Mouse (Mus musculus) stomach, embryonic 15.5 days (tissue): Measurements from ENCODE around the gene Sccpdh. TPM values are rescaled to one million over a fixed set of nuclear protein-coding genes. Genes with fewer than 3 reads are reported as not detected.
A peak's percentile ranks its signal among the peaks of the same experiment; 100 is the strongest.

Source experiments
- ATAC-seq: fragments of 200-750 bp; cut with Nextera tagmentation; 2 replicates; pipeline ENCODE4 v1.8.0; 2017; ENCODE audit warnings: low read depth, moderate number of reproducible peaks, moderate TSS enrichment; ENCODE audit not compliant: insufficient read depth, low FRiP score
- H3K27ac ChIP-seq: fragments of 300-500 bp; sonication (generic); 2 replicates; pipeline ENCODE4 v1.5.1; 2015; ENCODE audit warnings: mild to moderate bottlenecking, inconsistent platforms
- H3K27me3 ChIP-seq: fragments of 300-500 bp; sonication (generic); replicated peaks from 2 replicates; pipeline ENCODE4 v1.6.1; 2015; ENCODE audit warnings: inconsistent platforms
- H3K36me3 ChIP-seq: fragments of 300-500 bp; sonication (generic); 2 replicates; pipeline ENCODE4 v1.6.1; 2015; ENCODE audit warnings: inconsistent platforms
- H3K4me1 ChIP-seq: fragments of 300-500 bp; sonication (generic); 2 replicates; pipeline ENCODE4 v1.6.1; 2015; ENCODE audit warnings: inconsistent platforms
- H3K4me2 ChIP-seq: fragments of 300-500 bp; sonication (generic); 2 replicates; pipeline ENCODE4 v1.6.1; 2015; ENCODE audit warnings: mild to moderate bottlenecking, inconsistent platforms
- H3K4me3 ChIP-seq: fragments of 300-500 bp; sonication (generic); replicated peaks from 2 replicates; pipeline ENCODE4 v1.5.1; 2015; ENCODE audit warnings: inconsistent platforms
- H3K9ac ChIP-seq: fragments of 300-500 bp; sonication (generic); 2 replicates; pipeline ENCODE4 v1.6.1; 2015; ENCODE audit warnings: inconsistent platforms
- H3K9me3 ChIP-seq: fragments of 300-500 bp; sonication (generic); 2 replicates; pipeline ENCODE4 v1.6.1; 2016; ENCODE audit warnings: inconsistent platforms
- WGBS: fragments of 180-500 bp; shearing (Covaris S2); methylation state at CpG from one replicate; pipeline ENCODE4 v1.1.7; 2015; 5-methylcytosine and 5-hydroxymethylcytosine counted together
- polyA plus RNA-seq: library from polyadenylated mRNA; unstranded; fragments of >200 nt; fragmentation: Nextera tagmentation; extraction: Ambion mirVana; gene quantifications from 2 replicates; pipeline ENCODE4 v1.2.1, GENCODE M21; 2015

Gene Sccpdh
- polyA plus RNA-seq, result 51.5 and 55.0 TPM in 2 replicates

GRCm38 (mm10) chr1:179668013-179668805, at the start of gene Sccpdh:
Gene Sccpdh (plus strand): TSS chr1:179668210.
- Histone ChIP-seq H3K9me3 (no peaks in the 10 kb centered on the region), H3K27me3 (no peaks in the 10 kb centered on the region), H3K4me1 (peaks cover 5% of the 10 kb centered on the region), H3K36me3 (no peaks in the 10 kb centered on the region), H3K4me2 (peak within 1 kb of the TSS; percentile 89), H3K27ac (peak within 1 kb of the TSS; percentile 31), H3K4me3 (peak within 1 kb of the TSS; percentile 82), H3K9ac (peak within 1 kb of the TSS; percentile 88)
- WGBS, result under 1% methylated on average over 80 of the region's 84 CpGs
- ATAC-seq, result peak; percentile 93

- ATAC-seq, result no peak
- Histone ChIP-seq H3K9ac (no peak overlapping the region), H3K4me3 (no peak overlapping the region), H3K9me3 (no peaks in the 10 kb centered on the region), H3K4me1 (no peaks in the 10 kb centered on the region), H3K27ac (no peak overlapping the region), H3K4me2 (no peak overlapping the region), H3K27me3 (no peaks in the 10 kb centered on the region), H3K36me3 (peaks cover 12% of the 10 kb centered on the region; the same call in 1 of the 2 replicates)
- 94% methylated on average over 12 of the region's 12 CpGs for WGBS
Observed at GRCm38 (mm10) chr1:179622665-179623064, 45.3 kb upstream of the Sccpdh start.

GRCm38 (mm10) chr1:179623657-179624056, 44.4 kb upstream of the Sccpdh start:
- no peaks in the 10 kb centered on the region for H3K27me3 ChIP-seq
- H3K36me3 ChIP-seq, result peaks cover 12% of the 10 kb centered on the region; the same call in 1 of the 2 replicates
- H3K4me2 ChIP-seq, result no peak overlapping the region
- H3K9ac ChIP-seq, result no peak overlapping the region
- H3K27ac ChIP-seq, result no peak overlapping the region
- no peaks in the 10 kb centered on the region for H3K9me3 ChIP-seq
- H3K4me3 ChIP-seq, result no peak overlapping the region
- H3K4me1 ChIP-seq, result no peaks in the 10 kb centered on the region
- WGBS, result 63% methylated on average over 4 of the region's 4 CpGs
- ATAC-seq, result no peak

GRCm38 (mm10) chr1:179624354-179624753, 43.7 kb upstream of the Sccpdh start:
- H3K4me1 ChIP-seq, result no peaks in the 10 kb centered on the region
- no peaks in the 10 kb centered on the region for H3K9me3 ChIP-seq
- H3K9ac ChIP-seq, result no peak overlapping the region
- H3K27ac ChIP-seq, result no peak overlapping the region
- WGBS, result 69% methylated on average over 4 of the region's 4 CpGs
- peaks cover 11% of the 10 kb centered on the region; the same call in 1 of the 2 replicates for H3K36me3 ChIP-seq
- no peaks in the 10 kb centered on the region for H3K27me3 ChIP-seq
- no peak overlapping the region for H3K4me2 ChIP-seq
- no peak overlapping the region for H3K4me3 ChIP-seq
- ATAC-seq, result no peak

GRCm38 (mm10) chr1:179627855-179628254, 40.2 kb upstream of the Sccpdh start:
- peaks cover 10% of the 10 kb centered on the region; the same call in 1 of the 2 replicates for H3K36me3 ChIP-seq
- H3K27me3 ChIP-seq, result no peaks in the 10 kb centered on the region
- H3K27ac ChIP-seq, result no peak overlapping the region
- H3K9me3 ChIP-seq, result no peaks in the 10 kb centered on the region
- whole genome bisulfite sequencing, result 82% methylated on average over 4 of the region's 4 CpGs
- ATAC-seq, result no peak
- no peak overlapping the region for H3K9ac ChIP-seq
- H3K4me1 ChIP-seq, result no peaks in the 10 kb centered on the region
- no peak overlapping the region for H3K4me2 ChIP-seq
- H3K4me3 ChIP-seq, result no peak overlapping the region

- Histone ChIP-seq H3K9ac (no peak overlapping the region), H3K4me1 (no peaks in the 10 kb centered on the region), H3K36me3 (peaks cover 10% of the 10 kb centered on the region; the same call in 1 of the 2 replicates), H3K9me3 (no peaks in the 10 kb centered on the region), H3K27ac (peak overlapping the region; percentile 7; the same call in 1 of the 2 replicates), H3K4me3 (no peak overlapping the region), H3K27me3 (no peaks in the 10 kb centered on the region), H3K4me2 (no peak overlapping the region; the same call in 1 of the 2 replicates)
- peak; percentile 67 for ATAC-seq
- WGBS, result 45% methylated on average over 8 of the region's 8 CpGs
Observed at GRCm38 (mm10) chr1:179628438-179629106, 39.4 kb upstream of the Sccpdh start.

GRCm38 (mm10) chr1:179629276-179629675, 38.7 kb upstream of the Sccpdh start:
- H3K36me3 ChIP-seq, result peaks cover 10% of the 10 kb centered on the region; the same call in 1 of the 2 replicates
- ATAC-seq, result no peak
- WGBS, result 80% methylated on average over 5 of the region's 5 CpGs

GRCm38 (mm10) chr1:179632746-179633413, 35.1 kb upstream of the Sccpdh start:
- no peak overlapping the region for H3K27ac ChIP-seq
- H3K9me3 ChIP-seq, result no peaks in the 10 kb centered on the region
- ATAC-seq, result no peak
- H3K36me3 ChIP-seq, result no peaks in the 10 kb centered on the region
- H3K4me2 ChIP-seq, result no peak overlapping the region
- H3K27me3 ChIP-seq, result no peaks in the 10 kb centered on the region
- 72% methylated on average over 11 of the region's 11 CpGs for WGBS
- H3K9ac ChIP-seq, result no peak overlapping the region
- H3K4me1 ChIP-seq, result no peaks in the 10 kb centered on the region
- no peak overlapping the region for H3K4me3 ChIP-seq

More at GRCm38 (mm10) chr1:179629276-179629675, 38.7 kb upstream of the Sccpdh start:
- H3K27me3 ChIP-seq, result no peaks in the 10 kb centered on the region
- no peaks in the 10 kb centered on the region for H3K9me3 ChIP-seq
- H3K4me2 ChIP-seq, result no peak overlapping the region
- H3K27ac ChIP-seq, result no peak overlapping the region
- H3K4me1 ChIP-seq, result no peaks in the 10 kb centered on the region
- H3K9ac ChIP-seq, result no peak overlapping the region
- H3K4me3 ChIP-seq, result no peak overlapping the region

GRCm38 (mm10) chr1:179633414-179633752, 34.6 kb upstream of the Sccpdh start:
- H3K27ac ChIP-seq, result no peak overlapping the region
- ATAC-seq, result no peak
- no peaks in the 10 kb centered on the region for H3K9me3 ChIP-seq
- no peaks in the 10 kb centered on the region for H3K4me1 ChIP-seq
- H3K9ac ChIP-seq, result no peak overlapping the region
- no peaks in the 10 kb centered on the region for H3K27me3 ChIP-seq
- H3K4me2 ChIP-seq, result no peak overlapping the region
- H3K4me3 ChIP-seq, result no peak overlapping the region
- no peaks in the 10 kb centered on the region for H3K36me3 ChIP-seq
- 14% methylated on average over 1 of the region's 1 CpGs for WGBS

GRCm38 (mm10) chr1:179634159-179634558, 33.9 kb upstream of the Sccpdh start:
- Histone ChIP-seq H3K27me3 (no peaks in the 10 kb centered on the region), H3K4me3 (no peak overlapping the region), H3K9ac (no peak overlapping the region), H3K4me2 (no peak overlapping the region), H3K4me1 (no peaks in the 10 kb centered on the region), H3K27ac (no peak overlapping the region), H3K9me3 (no peaks in the 10 kb centered on the region), H3K36me3 (no peaks in the 10 kb centered on the region)
- ATAC-seq, result no peak
- WGBS, result 88% methylated on average over 3 of the region's 3 CpGs

- Histone ChIP-seq H3K9ac (no peak overlapping the region), H3K27me3 (no peaks in the 10 kb centered on the region), H3K4me2 (no peak overlapping the region), H3K4me1 (peaks cover 5% of the 10 kb centered on the region; the same call in 1 of the 2 replicates), H3K9me3 (no peaks in the 10 kb centered on the region), H3K27ac (no peak overlapping the region), H3K4me3 (no peak overlapping the region), H3K36me3 (no peaks in the 10 kb centered on the region)
- no peak for ATAC-seq
- 84% methylated on average over 4 of the region's 4 CpGs for WGBS
Observed at GRCm38 (mm10) chr1:179642726-179643125, 25.3 kb upstream of the Sccpdh start.

- WGBS, result 63% methylated on average over 3 of the region's 3 CpGs
- Histone ChIP-seq H3K4me3 (no peak overlapping the region), H3K9me3 (no peaks in the 10 kb centered on the region), H3K27me3 (no peaks in the 10 kb centered on the region), H3K4me1 (peaks cover 5% of the 10 kb centered on the region; the same call in 1 of the 2 replicates), H3K27ac (no peak overlapping the region), H3K36me3 (no peaks in the 10 kb centered on the region), H3K4me2 (no peak overlapping the region), H3K9ac (no peak overlapping the region)
- no peak for ATAC-seq
Observed at GRCm38 (mm10) chr1:179644151-179644550, 23.9 kb upstream of the Sccpdh start.
